In the genomic region with DNA sequence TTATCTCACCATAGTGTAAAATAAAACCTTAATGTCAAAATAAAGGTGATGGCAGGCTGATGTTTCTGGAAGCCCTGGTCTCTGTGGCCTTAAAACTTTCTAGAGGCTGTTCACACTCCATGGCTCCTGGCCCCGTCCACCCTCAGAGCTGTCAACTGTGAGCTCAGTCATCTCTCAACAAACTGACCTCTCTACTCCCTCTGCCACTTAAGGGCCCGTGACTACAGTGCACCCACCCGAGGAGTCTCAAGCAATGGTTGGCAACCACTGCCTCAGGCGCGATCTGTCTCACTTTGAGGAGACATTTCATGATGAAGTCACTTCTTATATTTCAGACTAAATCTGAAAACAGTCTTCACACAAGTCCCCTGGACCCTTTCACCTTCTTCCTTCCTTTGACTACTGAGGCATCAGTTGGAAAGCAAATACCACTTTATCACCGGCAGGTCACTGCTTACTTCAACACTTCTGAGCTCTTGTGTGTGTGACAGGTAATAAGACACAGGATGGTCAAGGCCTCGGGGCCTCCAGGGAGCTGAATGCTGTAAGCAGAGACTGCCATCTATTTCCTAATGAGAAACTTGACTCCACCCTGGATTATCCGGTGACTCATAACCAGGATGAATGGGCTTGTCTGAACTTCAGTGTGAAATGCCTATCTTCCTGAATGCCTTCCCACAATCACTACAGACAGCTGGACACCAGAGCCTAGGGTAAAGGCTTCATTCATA, we compare ENCODE assay signal across 23 mouse cellular contexts. TPM values are rescaled to one million over a fixed set of nuclear protein-coding genes. Genes with fewer than 3 reads are reported as not detected.
A peak's percentile ranks its signal among the peaks of the same experiment; 100 is the strongest.
DNase-seq lines count a peak whose midpoint lies in the region.
"Had no signal": no experiment of that assay in that cellular context is flagged by ENCODE, and none has a peak within 500 bp of the region (broad histone marks: within the 10 kb centered on the region; RNA-seq: fewer than 3 reads in every experiment).

No protein-coding gene starts in this region.

- intact Hi-C loops in heart, postnatal 14 days (cut with DNase I): no loop called here

- peak; percentile 86 for DNase-seq in heart, adult 11 months
- DNase-seq in heart, postnatal 14 days: no peak
- DNase-seq in 3134 (ENCODE audit: extremely low read depth, insufficient read length, low spot score): peak; percentile 48
- peak; percentile 30 for DNase-seq in MN1 (ENCODE audit: low spot score)
- peak; percentile 30 for DNase-seq in gonadal fat pad, adult 2 months (ENCODE audit: low read depth)
- DNase-seq in urinary bladder, postnatal 4 days (ENCODE audit: low spot score in 2 of 2): no peak
- DNase-seq in lung, adult 18-20 months: no peak
- DNase-seq: cerebellum, adult 8-10 months; cerebellum, postnatal 36 days; embryo, embryonic 11 days; gastrocnemius, adult 2 months; kidney, adult 8-10 months; layer of hippocampus, adult 9-11 months; lung, postnatal 36 days; midbrain, embryonic 14.5 days; right cerebral cortex, postnatal 14 days had no signal

RNA-seq across cellular contexts. Expression of a gene that starts 20.5 kb away (rescaled TPM):
- total RNA-seq in heart, postnatal 14 days (2021): 1 to 10 TPM; 7.7 to 8.9 TPM
- polyA plus RNA-seq in gonadal fat pad, adult 2 months (2012; rRNA removed): 6.2 and 6.6 TPM in 2 replicates

RNA-seq across cellular contexts. Expression of a gene that starts 21.0 kb away (rescaled TPM):
- 1 to 10 TPM; 7.6 to 8.9 TPM for total RNA-seq in heart, postnatal 14 days (2021)
- 8.7 and 9.1 TPM in 2 replicates for polyA plus RNA-seq in gonadal fat pad, adult 2 months (2012; rRNA removed)

RNA-seq across cellular contexts. Expression of a gene that starts 21.1 kb away (rescaled TPM):
- 10 to 100 TPM; 16.7 to 18.7 TPM for total RNA-seq in heart, postnatal 14 days (2021)
- polyA plus RNA-seq in gonadal fat pad, adult 2 months (2012; rRNA removed): 14.3 and 19.2 TPM in 2 replicates

RNA-seq across cellular contexts. Expression of a gene that starts 43.1 kb away (rescaled TPM):
- total RNA-seq in heart, postnatal 14 days (2021): not detected
- 3.7 and 3.8 TPM in 2 replicates for polyA plus RNA-seq in gonadal fat pad, adult 2 months (2012; rRNA removed)
- total RNA-seq: adrenal gland, adult 18-20 months; gastrocnemius, adult 2 months; gastrocnemius, postnatal 4 days; hematopoietic stem cell, adult 5-6 weeks; left cerebral cortex, adult 2 months had no signal
- polyA plus RNA-seq: large intestine, adult 2 months; liver, embryonic 14.5 days had no signal

RNA-seq across cellular contexts. Expression of a gene that starts 47.3 kb away (rescaled TPM):
- total RNA-seq in heart, postnatal 14 days (2021): not detected
- 1.7 TPM in 2 replicates for polyA plus RNA-seq in gonadal fat pad, adult 2 months (2012; rRNA removed)
- total RNA-seq: gastrocnemius, adult 2 months; hematopoietic stem cell, adult 5-6 weeks had no signal
- polyA plus RNA-seq: heart, embryonic 16.5 days had no signal

Comparison
In these comparisons a context has a peak if more than half of its experiments do, and no peak if none do; other contexts are left out.
1. DNase-seq: peak in heart, adult 11 months (single experiment), 3134 (single experiment), MN1 (single experiment) and gonadal fat pad, adult 2 months (single experiment); none in heart, postnatal 14 days (0 of 2), urinary bladder, postnatal 4 days (0 of 2) and lung, adult 18-20 months (0 of 2).